ENCODE assay signal across 8 mouse cellular contexts in the genomic region with DNA sequence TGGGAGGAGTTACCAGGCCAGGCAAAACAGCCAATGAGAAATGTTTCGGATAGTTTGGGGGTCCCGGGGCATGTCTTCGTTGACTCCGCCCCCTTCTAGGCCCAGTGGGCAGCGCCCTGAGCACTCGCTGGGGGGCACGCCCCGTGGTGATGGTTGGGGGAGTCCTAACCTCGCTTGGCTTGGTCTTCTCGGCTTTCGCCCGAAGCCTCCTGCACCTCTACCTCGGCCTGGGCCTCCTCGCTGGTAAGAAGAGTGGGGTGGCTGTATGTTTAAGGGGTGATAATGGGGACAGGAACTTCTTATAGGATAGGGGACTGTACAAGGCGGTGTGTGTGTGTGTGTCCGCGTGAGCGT. TPM values are rescaled to one million over a fixed set of nuclear protein-coding genes. Genes with fewer than 3 reads are reported as not detected.
DNase-seq lines count a peak whose midpoint lies in the region; ATAC-seq and TF ChIP-seq lines count a peak whose summit lies in the region.

No protein-coding gene starts in this region.

- peak overlapping the region; percentile 7 for H3K4me3 ChIP-seq in testis, adult 2 months (ENCODE audit: control insufficient read depth, low read depth, low read length)
- H3K4me3 ChIP-seq in liver, embryonic 15.5 days (replicated peaks) = peak overlapping the region; percentile 36; the same call in 1 of the 2 replicates

- no peak overlapping the region for H3K27ac ChIP-seq in testis, adult 2 months (ENCODE audit: control insufficient read depth, insufficient read depth, low read depth, low read length)
- H3K27ac ChIP-seq in liver, embryonic 15.5 days (replicated peaks) = no peak overlapping the region

- DNase-seq in embryo, embryonic 9.5 days (ENCODE audit: extremely low spot score) = peak; percentile 47
- DNase-seq in embryo, embryonic 10.5 days (ENCODE audit: low spot score) = no peak
- DNase-seq in testis, postnatal 10 days (ENCODE audit: low spot score) = no peak
- DNase-seq in ovary, postnatal 10 days (ENCODE audit: low spot score) = no peak
- no peak for DNase-seq in left cerebral cortex, postnatal 14 days (ENCODE audit: low spot score in 2 of 2)
- DNase-seq in natural killer cell, adult 2 months (ENCODE audit: low spot score in 2 of 2) = no peak

- intact Hi-C loops in left cerebral cortex, postnatal 14 days (cut with DNase I) = loop anchor here (5.0 kb wide), 2 partner anchors 158 to 283 kb away; no protein-coding TSS in a partner anchor

- no peaks in the 10 kb centered on the region for H3K9me3 ChIP-seq in liver, embryonic 15.5 days (replicated peaks)

- WGBS in liver, embryonic 15.5 days (ENCODE audit: insufficient replicate concordance) = 12% methylated on average over 18 of the region's 18 CpGs

- peak overlapping the region; percentile 60 for H3K4me2 ChIP-seq in liver, embryonic 15.5 days

- TF ChIP-seq POLR2A in testis, adult 2 months (IDR thresholded peaks at IDR 0.05; ENCODE audit: control insufficient read depth, low read depth, low read length) = no peak

- H3K4me1 ChIP-seq in testis, adult 2 months (ENCODE audit: control insufficient read depth, insufficient read depth, low read length) = peaks cover 22% of the 10 kb centered on the region
- peaks cover 36% of the 10 kb centered on the region for H3K4me1 ChIP-seq in liver, embryonic 15.5 days (replicated peaks)

- ATAC-seq in liver, embryonic 15.5 days (ENCODE audit: insufficient read depth) = no peak; the same call in 1 of the 2 replicates

- no peaks in the 10 kb centered on the region for H3K27me3 ChIP-seq in testis, adult 2 months (ENCODE audit: control insufficient read depth, insufficient read depth, low read length)
- peaks cover 66% of the 10 kb centered on the region for H3K27me3 ChIP-seq in liver, embryonic 15.5 days

- no peak for TF ChIP-seq CTCF in testis, adult 2 months (IDR thresholded peaks at IDR 0.05; ENCODE audit: control insufficient read depth, insufficient read depth, insufficient replicate concordance, low read depth, low read length)

- no peak overlapping the region for H3K9ac ChIP-seq in liver, embryonic 15.5 days

- H3K36me3 ChIP-seq in testis, adult 2 months (ENCODE audit: control insufficient read depth, insufficient read depth, low read length) = no peaks in the 10 kb centered on the region
- no peaks in the 10 kb centered on the region for H3K36me3 ChIP-seq in liver, embryonic 15.5 days (replicated peaks)

RNA-seq across cellular contexts. Expression of gene Slc16a11, which starts 2.3 kb away (rescaled TPM):
- 2.3 and 3.0 TPM in 2 replicates for polyA plus RNA-seq in testis, adult 2 months (2012; rRNA removed)
- polyA plus RNA-seq in liver, embryonic 15.5 days (2015; fragmentation: Nextera tagmentation; extraction: Ambion mirVana) = 1.6 and 1.7 TPM in 2 replicates
- 10 to 100 TPM; 27.2 to 36.8 TPM for total RNA-seq in left cerebral cortex, postnatal 14 days (2021)

RNA-seq across cellular contexts. Expression of gene Slc16a13, which starts 6.0 kb away (rescaled TPM):
- polyA plus RNA-seq in testis, adult 2 months (2012; rRNA removed) = 2.2 and 3.3 TPM in 2 replicates
- polyA plus RNA-seq in liver, embryonic 15.5 days (2015; fragmentation: Nextera tagmentation; extraction: Ambion mirVana) = 3.5 and 4.4 TPM in 2 replicates
- total RNA-seq in left cerebral cortex, postnatal 14 days (2021) = 10 to 100 TPM in 1 of 2 experiments, 1 to 10 TPM in 1; 8.3 to 10.4 TPM

RNA-seq across cellular contexts. Expression of gene Bcl6b, which starts 14.8 kb away (rescaled TPM):
- polyA plus RNA-seq in testis, adult 2 months (2012; rRNA removed) = 1.9 and 2.3 TPM in 2 replicates
- polyA plus RNA-seq in liver, embryonic 15.5 days (2015; fragmentation: Nextera tagmentation; extraction: Ambion mirVana) = 2.1 and 2.2 TPM in 2 replicates
- total RNA-seq in left cerebral cortex, postnatal 14 days (2021) = 1 to 10 TPM; 5.1 to 5.3 TPM

RNA-seq across cellular contexts. Expression of gene 0610010K14Rik, which starts 22.9 kb away (rescaled TPM):
- polyA plus RNA-seq in testis, adult 2 months (2012; rRNA removed) = 26.6 and 27.7 TPM in 2 replicates
- 57.1 and 62.2 TPM in 2 replicates for polyA plus RNA-seq in liver, embryonic 15.5 days (2015; fragmentation: Nextera tagmentation; extraction: Ambion mirVana)
- total RNA-seq in left cerebral cortex, postnatal 14 days (2021) = 10 to 100 TPM; 41.3 to 54.2 TPM

RNA-seq across cellular contexts. Expression of gene Gm21988, which starts 24.8 kb away (rescaled TPM):
- 3.4 and 3.7 TPM in 2 replicates for polyA plus RNA-seq in testis, adult 2 months (2012; rRNA removed)
- 5.2 and 5.3 TPM in 2 replicates for polyA plus RNA-seq in liver, embryonic 15.5 days (2015; fragmentation: Nextera tagmentation; extraction: Ambion mirVana)
- 1 to 10 TPM; 5.9 to 7.3 TPM for total RNA-seq in left cerebral cortex, postnatal 14 days (2021)
